Mouse (Mus musculus) stomach, embryonic 15.5 days (tissue): ENCODE data around the gene Nol4l. TPM values are rescaled to one million over a fixed set of nuclear protein-coding genes. Genes with fewer than 3 reads are reported as not detected.
A peak's percentile ranks its signal among the peaks of the same experiment; 100 is the strongest.

Source experiments
- ATAC-seq: fragments of 200-750 bp; cut with Nextera tagmentation; 2 replicates; pipeline ENCODE4 v1.8.0; 2017; ENCODE audit warnings: low read depth, moderate number of reproducible peaks, moderate TSS enrichment; ENCODE audit not compliant: insufficient read depth, low FRiP score
- H3K27ac ChIP-seq: fragments of 300-500 bp; sonication (generic); 2 replicates; pipeline ENCODE4 v1.5.1; 2015; ENCODE audit warnings: mild to moderate bottlenecking, inconsistent platforms
- H3K27me3 ChIP-seq: fragments of 300-500 bp; sonication (generic); replicated peaks from 2 replicates; pipeline ENCODE4 v1.6.1; 2015; ENCODE audit warnings: inconsistent platforms
- H3K36me3 ChIP-seq: fragments of 300-500 bp; sonication (generic); 2 replicates; pipeline ENCODE4 v1.6.1; 2015; ENCODE audit warnings: inconsistent platforms
- H3K4me1 ChIP-seq: fragments of 300-500 bp; sonication (generic); 2 replicates; pipeline ENCODE4 v1.6.1; 2015; ENCODE audit warnings: inconsistent platforms
- H3K4me2 ChIP-seq: fragments of 300-500 bp; sonication (generic); 2 replicates; pipeline ENCODE4 v1.6.1; 2015; ENCODE audit warnings: mild to moderate bottlenecking, inconsistent platforms
- H3K4me3 ChIP-seq: fragments of 300-500 bp; sonication (generic); replicated peaks from 2 replicates; pipeline ENCODE4 v1.5.1; 2015; ENCODE audit warnings: inconsistent platforms
- H3K9ac ChIP-seq: fragments of 300-500 bp; sonication (generic); 2 replicates; pipeline ENCODE4 v1.6.1; 2015; ENCODE audit warnings: inconsistent platforms
- H3K9me3 ChIP-seq: fragments of 300-500 bp; sonication (generic); 2 replicates; pipeline ENCODE4 v1.6.1; 2016; ENCODE audit warnings: inconsistent platforms
- WGBS: fragments of 180-500 bp; shearing (Covaris S2); methylation state at CpG from one replicate; pipeline ENCODE4 v1.1.7; 2015; 5-methylcytosine and 5-hydroxymethylcytosine counted together
- polyA plus RNA-seq: library from polyadenylated mRNA; unstranded; fragments of >200 nt; fragmentation: Nextera tagmentation; extraction: Ambion mirVana; gene quantifications from 2 replicates; pipeline ENCODE4 v1.2.1, GENCODE M21; 2015

Nol4l gene
- polyA plus RNA-seq, 1 experiment from 2014 or later = 14.3 TPM

DNA sequence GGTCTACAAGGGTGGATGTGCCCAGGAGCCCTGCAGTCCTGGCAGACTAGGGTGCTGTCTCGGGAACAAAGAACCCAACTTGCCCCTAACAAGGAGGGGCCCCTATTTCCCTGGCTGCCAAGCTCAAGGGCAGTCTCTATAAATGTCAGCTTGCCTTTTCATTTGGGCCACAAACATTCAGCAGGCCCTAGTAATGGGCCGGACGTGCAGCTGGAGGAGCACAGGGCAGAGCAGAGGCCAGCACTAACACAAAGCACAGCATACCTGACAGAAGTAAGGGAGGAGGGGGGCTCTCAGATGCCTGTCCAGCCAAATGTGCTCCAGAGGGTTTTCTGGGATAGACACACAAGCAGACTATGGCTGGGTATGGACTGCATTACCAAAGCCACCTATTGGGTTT, 95.9 kb downstream of the Nol4l start:
- Histone ChIP-seq H3K36me3 (0 out of 2 replicates have a peak, but pooled peaks cover 3% of the 10 kb centered on the region), H3K27ac (peak overlapping the region; percentile 46; the same call in 1 of the 2 replicates), H3K9me3 (no peaks in the 10 kb centered on the region), H3K27me3 (no peaks in the 10 kb centered on the region), H3K9ac (no peak overlapping the region), H3K4me3 (no peak overlapping the region), H3K4me1 (peaks cover 67% of the 10 kb centered on the region), H3K4me2 (no peak overlapping the region)
- 25% methylated on average over 3 of the region's 3 CpGs for whole genome bisulfite sequencing
- ATAC-seq = no peak

DNA sequence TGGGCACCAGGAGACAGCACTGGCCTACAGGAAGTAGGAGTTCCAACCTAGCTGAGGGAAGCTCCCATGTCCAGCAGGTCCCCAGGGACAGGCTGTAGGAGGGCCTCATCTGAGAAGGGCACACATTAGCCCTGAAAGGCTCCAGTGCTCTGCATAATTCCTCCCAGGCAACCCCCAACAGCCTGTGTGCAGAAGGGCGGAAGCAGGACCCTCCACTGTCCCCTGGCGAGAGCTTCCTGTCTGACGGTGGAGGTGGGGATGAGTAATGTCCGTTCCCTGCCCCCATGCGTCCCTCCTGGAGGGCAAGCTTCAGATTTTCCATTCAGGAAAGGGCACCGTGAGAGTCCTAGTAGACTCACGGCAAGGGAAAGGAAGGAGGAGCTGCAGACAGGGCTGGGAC, 97.3 kb downstream of the Nol4l start:
- H3K36me3 ChIP-seq = 0 out of 2 replicates have a peak, but pooled peaks cover 3% of the 10 kb centered on the region
- 0 out of 2 replicates have a peak overlapping the region, but pooled peaks have one; percentile 13 for H3K27ac ChIP-seq
- no peak overlapping the region for H3K4me2 ChIP-seq
- H3K9me3 ChIP-seq = no peaks in the 10 kb centered on the region
- ATAC-seq = no peak
- peaks cover 67% of the 10 kb centered on the region for H3K4me1 ChIP-seq
- no peak overlapping the region for H3K9ac ChIP-seq
- no peaks in the 10 kb centered on the region for H3K27me3 ChIP-seq
- no peak overlapping the region for H3K4me3 ChIP-seq
- 28% methylated on average over 7 of the region's 7 CpGs for WGBS

DNA sequence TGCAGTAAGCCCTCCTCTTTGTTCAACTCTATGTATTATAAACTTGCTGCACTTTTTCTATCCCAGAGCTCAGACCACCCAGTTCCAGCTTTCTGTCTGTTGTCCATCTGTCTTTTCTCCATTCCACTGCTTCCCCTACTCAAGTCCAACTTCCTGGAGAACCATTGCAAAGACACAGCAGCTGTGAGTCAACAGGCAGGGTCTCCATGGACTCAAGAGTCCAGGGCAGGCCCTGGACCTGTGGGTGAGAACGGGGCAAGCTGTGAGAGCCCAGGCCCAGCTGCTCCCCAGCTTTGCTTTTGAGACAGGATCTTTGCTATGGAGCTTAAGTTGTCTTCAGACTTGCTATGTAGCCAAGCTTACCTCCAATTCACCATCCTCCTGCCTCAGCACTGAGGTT, 99.2 kb downstream of the Nol4l start:
- Histone ChIP-seq H3K4me3 (no peak overlapping the region), H3K9me3 (no peaks in the 10 kb centered on the region), H3K9ac (no peak overlapping the region), H3K36me3 (0 out of 2 replicates have a peak, but pooled peaks cover 3% of the 10 kb centered on the region), H3K4me2 (no peak overlapping the region), H3K27ac (no peak overlapping the region), H3K27me3 (no peaks in the 10 kb centered on the region), H3K4me1 (peaks cover 61% of the 10 kb centered on the region)
- no peak for ATAC-seq
- 76% methylated on average over 1 of the region's 1 CpGs for WGBS

DNA sequence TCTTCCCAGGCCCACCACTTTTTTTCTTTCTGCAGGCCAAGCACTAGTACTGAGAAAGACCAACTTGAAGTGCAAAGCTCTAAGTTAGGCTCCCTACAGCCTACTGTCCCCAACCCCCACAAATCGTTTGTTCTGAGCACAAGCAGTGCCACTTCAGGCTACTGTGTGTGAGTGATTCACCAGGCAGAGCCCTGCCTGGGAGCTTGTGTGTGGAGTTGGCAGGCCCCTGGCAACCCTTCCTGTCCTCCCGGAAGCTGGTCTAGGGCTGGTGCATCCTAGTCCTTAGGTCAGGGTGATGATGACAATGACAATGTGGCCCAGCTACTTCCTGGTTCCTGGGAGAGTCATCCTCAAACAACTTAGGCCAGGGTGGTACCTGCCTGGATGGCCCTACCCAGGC, 101.3 kb downstream of the Nol4l start:
- ATAC-seq = no peak
- peaks cover 53% of the 10 kb centered on the region for H3K4me1 ChIP-seq

DNA sequence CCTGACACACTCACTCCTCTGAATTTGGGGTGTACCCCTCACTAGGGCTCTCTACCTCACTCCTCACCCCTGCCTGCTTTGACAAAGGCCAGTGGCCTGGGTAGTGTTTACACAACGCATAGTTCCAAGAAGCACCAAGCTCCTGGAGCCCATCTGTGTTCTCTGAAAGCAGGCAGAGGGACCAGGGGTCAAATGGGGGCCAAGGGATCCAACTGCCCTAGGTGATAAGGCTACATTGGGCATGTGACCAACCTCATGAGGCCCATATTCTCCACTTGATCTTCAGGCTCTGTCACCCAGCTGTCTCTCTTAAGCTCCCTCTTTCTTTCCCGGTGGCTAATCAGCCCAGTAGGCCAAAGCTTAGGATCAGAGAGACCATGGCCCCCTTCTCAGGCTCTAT, 102.8 kb downstream of the Nol4l start:
- Histone ChIP-seq H3K9ac (no peak overlapping the region), H3K9me3 (no peaks in the 10 kb centered on the region), H3K4me1 (peaks cover 47% of the 10 kb centered on the region), H3K4me3 (no peak overlapping the region), H3K27ac (peak overlapping the region; percentile 54), H3K36me3 (0 out of 2 replicates have a peak, but pooled peaks cover 3% of the 10 kb centered on the region), H3K4me2 (no peak overlapping the region), H3K27me3 (no peaks in the 10 kb centered on the region)
- 4% methylated on average over 2 of the region's 2 CpGs for WGBS
- peak; percentile 41; the same call in 1 of the 2 replicates for ATAC-seq

More for the DNA sequence above, 101.3 kb downstream of the Nol4l start:
- H3K9ac ChIP-seq = no peak overlapping the region
- H3K36me3 ChIP-seq = 0 out of 2 replicates have a peak, but pooled peaks cover 3% of the 10 kb centered on the region
- WGBS = 53% methylated on average over 2 of the region's 2 CpGs
- H3K9me3 ChIP-seq = no peaks in the 10 kb centered on the region
- H3K4me2 ChIP-seq = no peak overlapping the region
- no peak overlapping the region for H3K4me3 ChIP-seq
- H3K27ac ChIP-seq = peak overlapping the region; percentile 8; the same call in 1 of the 2 replicates
- H3K27me3 ChIP-seq = no peaks in the 10 kb centered on the region

DNA sequence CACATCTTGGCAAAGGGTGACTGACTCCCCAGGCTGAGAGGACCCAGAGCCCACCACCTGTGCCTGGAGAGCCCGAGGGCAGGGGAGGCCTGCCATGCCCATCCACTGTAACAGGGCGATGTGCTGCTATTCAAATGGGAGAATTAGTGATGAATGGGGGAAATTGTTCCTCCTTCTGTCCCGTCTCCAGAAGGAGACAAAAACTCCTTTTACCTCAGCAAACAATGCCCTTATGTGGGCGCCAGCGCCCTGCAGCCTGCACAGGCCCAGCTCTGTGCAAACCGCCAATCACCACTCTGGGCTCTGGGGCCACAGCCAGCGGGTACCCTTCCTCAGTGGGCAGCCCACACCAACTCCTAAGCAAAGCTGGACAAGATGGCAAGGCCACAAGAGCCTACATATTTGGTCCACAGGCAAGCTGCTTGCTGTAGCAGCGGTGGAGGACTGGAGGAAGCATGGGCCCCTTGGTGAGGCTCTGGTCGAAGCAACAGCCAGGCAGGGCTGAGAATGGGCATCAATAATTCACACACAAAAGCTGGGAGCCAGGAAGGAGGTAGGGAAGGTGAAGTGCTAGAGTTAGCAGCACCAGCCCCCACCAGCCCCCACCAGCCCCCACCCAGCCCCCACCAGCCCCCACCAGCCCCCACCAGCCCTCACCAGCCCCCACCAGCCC, 103.6 kb downstream of the Nol4l start:
- ATAC-seq = no peak; the same call in 1 of the 2 replicates
- H3K36me3 ChIP-seq = 0 out of 2 replicates have a peak, but pooled peaks cover 3% of the 10 kb centered on the region
- H3K4me2 ChIP-seq = no peak overlapping the region
- peaks cover 43% of the 10 kb centered on the region for H3K4me1 ChIP-seq
- no peak overlapping the region for H3K9ac ChIP-seq
- no peaks in the 10 kb centered on the region for H3K9me3 ChIP-seq
- peak overlapping the region; percentile 63 for H3K27ac ChIP-seq
- H3K4me3 ChIP-seq = no peak overlapping the region
- 53% methylated on average over 9 of the region's 9 CpGs for WGBS
- no peaks in the 10 kb centered on the region for H3K27me3 ChIP-seq

DNA sequence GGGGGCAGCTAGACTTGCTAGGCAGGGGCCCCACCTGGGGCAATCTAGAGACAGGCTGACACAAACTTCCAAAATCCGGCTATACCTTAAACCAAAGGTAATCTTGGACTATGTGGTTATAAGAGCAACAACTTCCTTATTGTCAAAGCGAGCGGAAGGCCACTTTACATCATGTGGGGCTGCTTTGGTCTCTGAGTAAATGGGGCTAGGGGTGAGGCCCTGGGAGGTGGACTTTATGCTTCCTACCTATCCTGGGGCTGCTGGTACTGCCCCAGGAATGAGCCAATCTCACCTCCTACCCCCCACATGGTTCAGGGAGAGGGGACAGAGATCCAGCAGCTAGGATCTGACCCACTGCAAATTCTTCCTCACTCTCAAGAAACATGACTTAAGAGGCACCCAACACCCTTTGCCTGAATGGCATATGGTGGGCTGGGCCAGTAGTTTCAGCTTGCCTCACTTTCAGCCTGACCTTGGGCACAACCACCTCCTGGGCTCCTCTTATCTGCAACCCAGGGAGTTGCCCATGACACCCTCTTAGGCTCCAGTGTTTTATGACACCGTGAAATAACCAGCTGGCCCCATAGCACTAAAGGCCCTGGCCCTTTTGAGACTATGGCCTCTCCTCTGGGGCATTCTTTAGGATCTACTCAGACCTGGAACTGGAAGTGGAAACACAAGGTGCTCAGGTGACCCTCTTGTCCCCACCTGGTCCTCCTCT, 104.5 kb downstream of the Nol4l start:
- H3K4me2 ChIP-seq = no peak overlapping the region
- no peaks in the 10 kb centered on the region for H3K9me3 ChIP-seq
- H3K4me1 ChIP-seq = peaks cover 43% of the 10 kb centered on the region
- 66% methylated on average over 4 of the region's 4 CpGs for WGBS
- peak overlapping the region; percentile 63 for H3K27ac ChIP-seq
- no peaks in the 10 kb centered on the region for H3K27me3 ChIP-seq
- H3K36me3 ChIP-seq = peaks cover 6% of the 10 kb centered on the region; the same call in 1 of the 2 replicates
- peak; percentile 36; the same call in 1 of the 2 replicates for ATAC-seq
- H3K4me3 ChIP-seq = no peak overlapping the region
- no peak overlapping the region for H3K9ac ChIP-seq

DNA sequence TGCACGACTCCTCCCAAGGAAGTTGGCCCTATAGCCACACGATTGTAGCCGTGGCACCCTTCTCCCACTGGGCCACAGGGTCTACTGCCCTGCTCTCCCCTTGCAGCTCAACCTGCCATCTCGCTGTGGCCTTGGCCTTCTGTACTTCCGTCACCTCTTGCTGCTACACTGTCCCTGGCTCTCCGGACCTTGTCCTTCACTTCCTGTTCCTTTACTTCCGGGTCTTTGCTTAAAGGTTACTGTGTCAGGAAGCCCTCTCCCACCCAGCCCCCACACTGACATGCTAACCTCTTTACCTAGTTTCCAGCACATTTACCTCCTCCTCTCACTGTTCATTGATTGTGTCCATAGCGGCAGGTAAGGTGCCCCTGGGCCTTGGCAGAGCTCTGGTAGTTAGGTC, 105.2 kb downstream of the Nol4l start:
- peak overlapping the region; percentile 63 for H3K27ac ChIP-seq
- peaks cover 10% of the 10 kb centered on the region; the same call in 1 of the 2 replicates for H3K36me3 ChIP-seq
- no peak overlapping the region for H3K4me2 ChIP-seq
- no peaks in the 10 kb centered on the region for H3K27me3 ChIP-seq
- H3K4me3 ChIP-seq = no peak overlapping the region
- H3K4me1 ChIP-seq = peaks cover 43% of the 10 kb centered on the region
- H3K9me3 ChIP-seq = no peaks in the 10 kb centered on the region
- H3K9ac ChIP-seq = no peak overlapping the region
- 68% methylated on average over 8 of the region's 8 CpGs for WGBS
- no peak for ATAC-seq

DNA sequence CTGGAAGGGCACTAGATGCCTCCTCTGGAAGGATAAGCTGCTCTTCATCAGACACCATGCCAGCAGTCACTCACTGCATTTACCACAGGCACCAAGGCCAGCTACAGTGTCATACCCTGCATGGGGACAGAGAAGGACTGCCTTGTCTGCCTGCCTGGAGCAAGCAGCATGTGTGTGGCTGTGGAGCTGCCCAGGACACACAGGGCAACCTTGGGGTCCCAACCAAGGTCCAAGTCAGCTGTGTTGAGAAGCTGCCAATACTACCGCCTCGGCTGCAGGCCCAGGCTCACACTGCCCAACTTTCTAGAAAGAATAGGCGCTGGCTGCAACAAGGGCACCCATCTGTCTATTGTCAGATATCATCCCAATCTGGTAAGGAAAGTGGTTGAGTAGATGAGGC, 106.7 kb downstream of the Nol4l start:
- 83% methylated on average over 3 of the region's 3 CpGs for WGBS
- Histone ChIP-seq H3K9me3 (no peaks in the 10 kb centered on the region), H3K27ac (no peak overlapping the region), H3K4me1 (peaks cover 35% of the 10 kb centered on the region), H3K4me3 (no peak overlapping the region), H3K4me2 (no peak overlapping the region), H3K27me3 (no peaks in the 10 kb centered on the region), H3K9ac (no peak overlapping the region), H3K36me3 (peaks cover 18% of the 10 kb centered on the region)
- no peak for ATAC-seq

DNA sequence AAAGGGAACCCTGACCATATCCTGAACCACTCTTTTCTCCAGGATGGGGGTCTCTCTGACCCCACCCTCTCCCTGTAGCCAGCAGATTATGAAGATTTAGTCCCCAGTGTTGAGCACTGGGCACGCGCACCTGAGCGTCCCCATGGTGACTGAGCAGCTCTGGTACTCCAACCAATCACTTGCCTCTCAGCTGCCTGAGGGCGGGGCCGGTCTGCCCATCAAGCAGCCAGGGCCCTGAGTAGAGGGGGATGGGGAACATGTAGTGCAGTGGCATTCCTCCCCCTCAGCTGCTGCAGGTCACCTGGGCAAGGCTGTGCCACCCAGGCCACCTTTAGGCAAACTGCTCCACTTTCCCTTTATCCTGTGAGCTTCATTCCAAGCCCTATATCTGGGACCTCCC, 107.7 kb downstream of the Nol4l start:
- ATAC-seq = 0 out of 2 replicates have a peak, but pooled peaks have one; percentile 11
- H3K4me1 ChIP-seq = peaks cover 30% of the 10 kb centered on the region
- H3K9ac ChIP-seq = no peak overlapping the region
- H3K27me3 ChIP-seq = no peaks in the 10 kb centered on the region
- no peak overlapping the region for H3K4me2 ChIP-seq
- WGBS = 29% methylated on average over 5 of the region's 5 CpGs
- H3K27ac ChIP-seq = no peak overlapping the region
- peaks cover 28% of the 10 kb centered on the region for H3K36me3 ChIP-seq
- no peaks in the 10 kb centered on the region for H3K9me3 ChIP-seq
- H3K4me3 ChIP-seq = no peak overlapping the region

DNA sequence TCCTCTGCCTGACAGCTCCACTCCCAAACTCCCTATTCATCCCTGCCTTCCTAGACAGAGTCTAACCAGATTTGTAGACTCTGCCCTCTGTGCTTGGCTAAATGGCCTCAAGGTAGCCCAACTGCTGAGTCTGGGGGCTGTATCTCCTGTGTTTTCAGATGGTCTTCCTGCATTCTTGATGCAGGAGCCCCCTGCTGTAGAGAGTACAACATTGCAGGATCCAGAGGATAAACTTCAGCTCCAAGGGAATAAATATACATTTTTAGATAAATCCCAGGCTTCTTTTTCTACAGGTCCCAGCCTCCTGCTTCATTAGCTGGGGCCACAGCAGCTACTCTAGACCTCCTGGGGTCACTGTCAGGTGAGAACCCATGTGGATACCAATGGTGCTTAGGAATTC, 108.5 kb downstream of the Nol4l start:
- H3K36me3 ChIP-seq = peaks cover 32% of the 10 kb centered on the region
- no peaks in the 10 kb centered on the region for H3K9me3 ChIP-seq
- no peak overlapping the region for H3K4me3 ChIP-seq
- H3K9ac ChIP-seq = no peak overlapping the region
- ATAC-seq = no peak
- H3K27ac ChIP-seq = no peak overlapping the region
- peaks cover 26% of the 10 kb centered on the region for H3K4me1 ChIP-seq
- no peaks in the 10 kb centered on the region for H3K27me3 ChIP-seq
- H3K4me2 ChIP-seq = no peak overlapping the region

DNA sequence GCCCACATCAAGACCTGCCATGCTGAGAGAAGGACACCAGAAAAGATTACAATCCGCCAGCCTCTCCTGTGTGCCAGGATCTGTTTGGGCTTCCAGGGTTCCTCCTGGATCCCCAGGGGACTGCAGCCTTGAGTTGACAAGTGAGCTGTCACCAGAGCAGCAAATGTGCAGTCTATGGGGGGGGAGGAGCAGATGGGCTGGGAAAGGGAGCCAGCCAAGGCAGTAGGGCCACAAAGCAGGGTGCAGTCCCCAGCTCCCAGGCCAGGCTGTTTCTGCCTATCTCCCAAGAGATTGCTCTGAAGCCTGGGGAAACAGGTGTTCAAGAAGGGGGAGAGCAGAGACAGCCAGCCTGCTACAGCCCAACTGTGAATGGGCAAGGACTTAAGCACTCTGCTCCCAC, 111.4 kb downstream of the Nol4l start:
- ATAC-seq = no peak
- H3K27ac ChIP-seq = no peak overlapping the region
- no peak overlapping the region for H3K9ac ChIP-seq
- H3K27me3 ChIP-seq = no peaks in the 10 kb centered on the region
- H3K36me3 ChIP-seq = peaks cover 37% of the 10 kb centered on the region
- WGBS = 76% methylated on average over 1 of the region's 1 CpGs
- H3K4me3 ChIP-seq = no peak overlapping the region
- H3K4me1 ChIP-seq = peaks cover 7% of the 10 kb centered on the region; the same call in 1 of the 2 replicates
- H3K9me3 ChIP-seq = no peaks in the 10 kb centered on the region
- H3K4me2 ChIP-seq = no peak overlapping the region
